Mouse (Mus musculus) kidney, postnatal 36 days (tissue): Measurements from ENCODE around the gene Usp50.

ENCODE experiments used
- DNase-seq, 2 experiments: peaks; one replicate each; pipeline ENCODE4 v3.0.0; 2021 to 2022; ENCODE audit warnings: mixed read lengths in 2 of 2

Usp50 gene

DNA sequence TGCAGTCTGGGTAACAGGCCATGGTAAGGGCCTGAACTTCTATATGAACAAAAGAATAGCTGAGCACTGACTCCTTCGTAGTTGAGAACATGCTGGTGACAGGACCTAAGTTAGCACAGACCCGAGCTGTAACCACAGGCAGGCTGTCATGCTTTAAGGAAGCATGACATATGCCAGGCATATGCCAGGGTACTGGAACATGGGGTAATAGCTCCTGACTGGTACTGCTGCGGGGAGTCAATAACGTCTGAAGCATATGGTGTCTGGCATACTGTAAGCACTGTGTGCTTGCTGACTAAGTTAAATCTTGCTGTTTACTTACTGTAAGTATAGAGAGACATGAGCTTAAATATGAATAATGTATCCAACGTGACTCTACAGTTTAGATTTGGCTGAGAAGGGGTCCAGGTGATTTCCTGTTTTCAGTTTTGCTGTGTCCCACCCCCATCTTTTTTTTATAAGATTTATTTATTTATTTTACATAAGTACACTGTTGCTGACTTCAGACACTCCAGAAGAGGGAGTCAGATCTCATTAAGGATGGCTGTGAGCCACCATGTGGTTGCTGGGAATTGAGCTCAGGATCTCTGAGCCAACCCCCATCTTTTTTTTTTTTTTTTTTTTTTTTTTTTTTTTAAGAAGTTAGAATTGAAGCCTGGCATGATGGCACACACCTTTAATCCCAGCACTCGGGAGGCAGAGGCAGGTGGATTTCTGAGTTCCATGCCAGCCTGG lies 47.8 kb downstream of the Usp50 start:
- no peak for DNase-seq

DNA sequence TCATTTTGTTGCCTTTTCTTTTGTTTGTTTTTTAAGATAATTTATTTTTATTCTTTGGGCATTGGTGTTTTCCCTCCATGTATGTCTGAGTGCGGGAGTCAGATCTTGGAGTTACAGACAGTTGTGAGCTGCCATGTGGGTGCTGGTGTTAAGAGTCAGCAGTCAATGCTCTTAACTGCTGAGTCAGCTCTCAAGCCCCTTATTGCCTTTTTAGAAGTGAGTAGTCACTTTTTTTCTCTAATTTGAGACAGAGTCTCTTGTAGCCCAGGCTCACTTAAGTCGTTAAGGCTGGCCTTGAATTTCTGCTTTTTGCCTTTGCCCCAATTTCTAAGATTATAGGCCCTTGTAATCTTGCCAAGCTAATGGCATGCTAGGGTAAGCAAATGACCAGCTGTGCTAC lies 52.8 kb downstream of the Usp50 start:
- DNase-seq: no peak

DNA sequence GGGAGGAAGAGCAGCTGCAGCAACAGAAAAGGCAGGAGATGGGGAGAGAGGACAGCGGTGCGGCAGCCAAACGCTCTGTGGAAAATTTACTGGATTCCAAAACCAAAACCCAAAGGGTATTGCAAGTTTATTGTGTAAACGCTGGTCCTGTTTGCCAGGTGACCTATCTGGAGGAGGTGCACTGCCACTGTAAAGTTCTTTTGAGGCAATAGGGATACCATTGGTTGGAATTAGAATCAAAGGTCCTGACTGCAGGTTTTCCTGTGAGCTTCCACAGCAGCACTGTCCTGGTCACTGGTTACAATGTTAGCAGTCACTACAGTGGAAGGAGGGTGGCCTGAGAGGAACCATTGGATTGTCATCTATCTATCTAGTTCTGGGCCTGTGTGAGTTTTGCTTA lies 54.1 kb downstream of the Usp50 start:
- DNase-seq: no peak

DNA sequence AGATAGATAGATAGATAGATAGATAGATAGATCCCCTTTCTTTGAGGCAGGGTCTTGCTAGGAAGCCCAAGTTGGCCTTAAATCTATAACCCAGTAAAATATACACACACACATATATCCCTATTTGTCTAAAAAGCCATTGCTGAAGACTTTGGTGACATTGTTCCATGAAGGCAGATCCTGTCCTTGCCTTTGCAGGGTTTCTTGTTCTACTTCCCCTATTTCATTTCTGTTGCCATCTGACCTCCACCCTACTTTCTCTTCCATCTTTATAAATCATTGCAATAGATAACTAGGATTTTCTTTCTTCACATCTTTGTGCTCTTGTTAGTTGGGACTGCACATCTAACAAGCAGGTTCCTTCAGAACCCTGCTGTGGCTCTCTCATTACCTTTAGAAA lies 70.3 kb downstream of the Usp50 start:
- DNase-seq: no peak

DNA sequence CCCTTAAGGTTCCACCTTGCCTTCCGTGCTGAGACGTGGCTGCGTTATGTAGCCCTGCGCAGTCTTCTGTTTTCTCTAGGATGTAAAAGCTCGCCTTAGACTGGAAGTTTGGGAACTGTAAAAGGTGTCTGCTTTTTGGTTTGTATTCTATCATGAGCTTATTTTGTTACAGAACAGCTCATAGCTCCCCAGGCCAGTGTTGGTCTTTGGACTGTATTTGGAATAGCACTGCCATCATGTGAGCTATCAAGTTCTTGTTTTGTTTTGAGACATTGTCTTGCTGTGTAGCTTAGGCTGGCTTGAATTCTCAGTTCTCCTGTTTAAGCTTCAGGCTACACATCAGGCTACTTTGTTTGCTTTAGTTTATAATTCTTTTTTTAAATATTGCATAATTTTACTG lies 70.7 kb downstream of the Usp50 start:
- peak; percentile 36 to 51 for DNase-seq

DNA sequence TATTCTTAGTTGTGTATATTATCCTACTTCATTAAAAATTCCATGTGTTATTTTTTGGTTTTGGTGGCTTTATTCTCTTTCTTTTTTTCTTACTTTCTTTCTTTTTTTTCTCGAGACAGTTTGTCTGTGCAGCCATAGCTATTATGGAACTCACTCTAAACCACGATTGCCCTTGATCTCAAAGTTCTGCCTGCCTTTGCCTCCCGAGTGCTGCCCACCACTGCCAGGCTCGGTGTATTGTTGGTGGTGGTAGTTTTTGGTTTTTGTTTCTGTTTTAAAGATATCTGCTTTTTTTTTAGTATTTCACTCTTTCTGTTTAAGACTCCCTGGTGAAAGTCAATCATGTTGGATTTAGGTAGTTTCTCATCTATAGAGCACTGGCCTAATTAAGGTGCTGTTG lies 74.9 kb downstream of the Usp50 start:
- no peak for DNase-seq

DNA sequence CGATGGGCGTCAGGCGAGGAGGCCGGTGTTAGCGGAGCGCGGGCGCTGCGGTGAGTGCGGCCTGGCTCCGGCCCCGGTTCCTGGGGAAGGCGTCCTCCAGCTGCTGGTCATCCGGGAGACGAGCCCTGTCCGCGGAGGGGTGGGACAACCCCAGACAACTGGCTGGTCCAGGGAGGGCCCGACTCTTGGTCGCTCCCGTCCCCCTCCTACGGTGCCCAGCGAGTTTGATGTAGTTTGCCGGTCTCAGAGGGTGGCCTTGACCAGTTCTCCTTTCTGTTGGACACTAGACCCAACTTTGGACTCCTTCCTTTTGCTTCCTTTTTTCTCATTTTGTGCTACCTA lies 75.9 kb downstream of the Usp50 start:
- DNase-seq: no peak

DNA sequence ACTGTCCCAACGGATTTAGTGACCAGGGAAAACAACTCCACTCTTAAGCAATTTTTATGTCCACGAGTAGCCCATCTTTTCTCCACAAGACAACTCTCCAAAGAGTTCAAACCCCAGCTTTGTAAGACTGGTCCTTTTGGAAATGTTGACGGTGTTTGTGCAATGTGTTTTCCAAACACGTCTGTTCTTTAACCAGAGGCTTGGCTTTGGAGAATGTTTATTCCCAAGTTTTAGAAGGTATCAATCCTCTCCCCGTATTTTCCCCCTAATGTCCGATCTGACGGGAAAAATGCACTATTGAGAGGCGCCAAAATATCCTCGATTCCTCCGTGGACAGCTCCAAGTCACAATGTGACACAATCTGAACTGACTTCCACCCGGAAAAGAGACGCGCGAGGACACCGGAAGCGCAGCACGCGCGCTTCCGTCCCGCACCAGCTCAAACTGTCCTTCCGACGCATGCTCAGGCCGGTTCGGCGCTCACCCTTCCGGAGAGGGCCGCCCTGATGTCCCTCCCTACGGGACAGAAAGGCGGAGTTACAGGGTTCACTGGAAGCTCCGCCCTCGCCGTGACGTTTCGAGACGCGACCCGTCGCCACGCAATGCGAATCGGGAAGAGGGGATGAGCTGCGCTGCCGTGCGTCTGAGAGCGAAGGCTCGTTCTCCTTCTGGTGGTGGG lies 76.4 kb downstream of the Usp50 start, which contains the start of gene Usp8:
Gene Usp8 (plus strand): TSS at position 570 of the 679 bp plus-strand sequence.
- peak; percentile 97 to 99 for DNase-seq

DNA sequence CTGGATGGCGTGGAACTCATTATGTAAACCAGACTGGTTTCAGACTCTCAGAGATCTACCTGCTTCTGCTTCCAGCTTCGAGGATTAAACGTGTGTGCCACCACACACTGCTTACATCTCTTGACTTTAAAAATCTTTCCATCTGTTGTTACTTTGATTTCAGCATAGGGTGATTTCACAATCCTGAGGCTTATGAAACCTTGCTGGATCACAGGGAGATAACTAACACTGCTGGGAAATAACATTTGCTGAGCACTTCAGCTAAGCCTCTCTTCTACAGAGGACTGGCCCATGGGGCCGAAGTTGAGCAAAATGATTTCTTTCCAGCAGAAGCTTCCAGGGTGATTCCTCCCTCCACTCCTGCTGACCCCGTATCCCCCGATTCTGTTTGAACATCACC lies 88.0 kb downstream of the Usp50 start:
- DNase-seq: no peak

DNA sequence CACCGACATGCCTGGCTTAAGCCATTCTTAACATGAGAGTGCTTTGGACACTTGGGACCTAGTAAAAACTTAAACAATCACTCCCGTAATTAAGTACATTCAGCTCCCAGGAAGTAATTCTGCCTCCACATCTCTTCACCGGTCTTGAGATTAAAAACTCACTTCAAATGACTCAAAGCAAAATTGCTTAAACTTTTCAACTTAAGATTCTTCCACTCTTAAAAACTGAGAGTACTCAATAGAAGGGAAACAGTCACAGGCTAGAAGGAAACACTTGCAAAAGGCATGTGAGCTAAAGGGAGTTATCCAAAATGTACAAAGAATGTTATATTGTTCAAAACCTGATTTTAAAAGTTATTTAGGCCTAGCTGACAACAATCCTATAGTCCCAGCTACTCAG lies 92.0 kb downstream of the Usp50 start:
- DNase-seq: no peak

DNA sequence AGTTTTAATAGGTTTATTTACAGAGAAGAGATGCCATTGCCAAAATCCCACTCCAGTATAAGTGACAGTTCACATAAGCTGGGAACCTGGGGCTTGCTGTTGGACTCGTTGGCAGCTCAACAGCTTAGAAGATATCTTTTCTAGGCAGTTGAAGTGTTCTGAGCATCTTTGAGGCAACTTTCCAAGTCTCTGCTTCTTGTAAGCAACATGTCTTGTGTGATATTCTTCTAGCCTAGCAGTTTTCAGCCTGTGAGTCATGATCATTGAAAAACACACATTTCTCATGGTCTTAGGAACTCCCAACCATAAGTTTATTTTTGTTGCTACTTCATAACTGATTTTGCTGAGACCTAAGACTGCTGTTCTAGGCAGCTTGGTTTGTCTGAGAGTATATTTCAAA lies 100.3 kb downstream of the Usp50 start:
- DNase-seq: no peak

DNA sequence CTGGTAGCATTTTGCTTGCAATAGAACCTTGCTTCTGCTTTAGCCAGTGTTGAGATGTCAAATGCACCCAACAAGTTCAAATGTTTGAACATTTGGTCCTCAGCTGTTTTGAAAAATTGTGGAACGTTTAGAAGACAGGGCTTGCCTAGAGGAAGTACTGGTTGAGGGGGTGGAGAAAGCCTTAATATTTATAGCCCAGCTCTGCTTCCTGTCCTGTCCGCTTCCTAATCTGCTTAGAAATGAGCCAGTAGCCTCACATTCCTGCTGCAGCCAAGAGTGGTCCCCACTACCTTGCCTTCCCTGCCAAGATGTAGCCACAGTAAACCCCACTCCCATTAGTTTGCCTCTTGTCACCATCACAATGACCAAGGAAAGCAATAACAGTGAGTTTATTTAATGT lies 100.9 kb downstream of the Usp50 start:
- peak; percentile 10 to 48 for DNase-seq

DNA sequence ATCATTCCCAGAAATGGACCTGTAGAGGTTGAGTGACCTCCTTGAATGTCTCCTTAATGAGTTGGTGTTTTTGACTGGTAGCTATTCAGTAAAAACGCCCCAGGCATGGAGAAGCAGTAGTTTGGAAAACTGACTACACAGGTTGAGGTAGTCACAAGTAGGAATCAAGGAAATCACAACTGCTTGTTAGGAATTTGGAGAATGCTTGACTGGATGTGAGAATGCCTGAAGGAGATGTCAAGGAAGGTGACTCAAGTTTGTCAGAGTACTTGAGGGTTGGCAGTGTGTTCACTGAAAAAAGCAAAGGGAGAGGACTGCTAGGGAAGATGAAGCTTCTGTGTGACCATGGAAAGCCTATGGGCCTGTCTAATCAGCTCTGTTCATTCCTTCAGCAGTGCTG lies 105.9 kb downstream of the Usp50 start:
- DNase-seq: no peak

DNA sequence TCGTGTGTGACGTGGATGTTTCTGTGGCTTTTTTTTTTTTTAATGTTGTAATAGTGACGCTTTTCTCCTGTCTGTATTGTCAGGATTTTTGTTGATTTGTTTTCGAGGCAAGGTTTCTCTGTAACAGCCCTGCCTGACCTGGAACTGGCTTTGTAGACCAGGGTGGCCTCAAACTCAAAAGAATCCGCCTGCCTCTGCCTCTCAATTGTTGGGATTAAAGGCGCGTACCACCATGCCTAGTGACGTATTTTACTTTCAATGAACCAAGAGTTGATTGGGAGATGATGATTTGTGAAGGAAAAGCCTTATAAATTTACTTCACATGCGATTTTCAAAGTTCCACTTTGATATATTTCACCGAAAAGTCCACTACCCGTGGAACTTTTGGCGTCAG lies 107.2 kb downstream of the Usp50 start, which contains the start of gene Gabpb1:
Gene Gabpb1 (minus strand): TSS at position 216 of the 394 bp plus-strand sequence.
- DNase-seq: no peak

DNA sequence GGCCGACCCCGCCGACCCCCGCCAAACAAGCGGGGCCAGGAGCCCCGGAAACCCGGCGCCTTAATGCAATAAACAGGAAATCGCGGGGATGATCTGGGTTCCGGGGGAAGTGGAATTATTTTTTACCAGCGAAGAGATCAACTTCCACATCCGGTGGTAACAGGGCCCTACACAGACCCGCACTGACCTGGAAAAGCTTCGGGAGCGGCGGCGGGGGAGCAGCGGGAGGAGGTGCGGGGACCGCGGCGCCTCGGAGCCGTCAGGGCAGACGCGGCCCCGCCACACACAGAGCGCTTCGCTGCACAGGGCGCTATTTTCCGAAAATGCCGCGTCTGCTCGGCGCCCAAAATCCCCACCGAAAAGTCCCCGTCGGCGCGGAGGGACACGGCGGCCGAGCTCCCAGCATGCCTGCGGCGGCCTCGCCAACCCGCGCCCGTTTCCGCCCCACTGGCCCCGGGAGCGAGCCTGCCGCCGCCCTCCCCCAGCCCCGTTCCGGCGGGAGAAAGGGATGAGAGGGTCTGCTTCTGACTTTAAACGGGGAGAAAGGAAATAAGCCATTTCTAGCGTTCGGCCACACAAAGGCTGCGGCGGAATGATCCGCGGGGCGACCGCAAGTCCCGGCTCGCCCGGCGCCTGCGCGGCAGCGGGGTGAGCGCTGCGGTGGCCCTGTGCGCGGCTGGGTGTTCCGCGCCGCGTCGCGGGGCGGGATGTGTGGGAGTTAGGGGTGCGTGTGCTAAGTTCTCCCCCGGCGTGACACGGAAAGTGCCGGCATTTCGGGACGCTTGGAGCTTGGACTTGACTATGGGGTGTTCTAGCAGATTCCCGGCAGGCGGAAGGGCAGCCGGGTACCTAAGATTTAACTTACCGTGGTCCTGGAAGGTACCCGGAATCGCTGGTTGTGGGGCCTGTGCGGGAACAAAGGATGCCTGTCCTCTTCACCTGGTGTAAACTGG lies 107.8 kb downstream of the Usp50 start:
- peak; percentile 88 to 89 for DNase-seq

DNA sequence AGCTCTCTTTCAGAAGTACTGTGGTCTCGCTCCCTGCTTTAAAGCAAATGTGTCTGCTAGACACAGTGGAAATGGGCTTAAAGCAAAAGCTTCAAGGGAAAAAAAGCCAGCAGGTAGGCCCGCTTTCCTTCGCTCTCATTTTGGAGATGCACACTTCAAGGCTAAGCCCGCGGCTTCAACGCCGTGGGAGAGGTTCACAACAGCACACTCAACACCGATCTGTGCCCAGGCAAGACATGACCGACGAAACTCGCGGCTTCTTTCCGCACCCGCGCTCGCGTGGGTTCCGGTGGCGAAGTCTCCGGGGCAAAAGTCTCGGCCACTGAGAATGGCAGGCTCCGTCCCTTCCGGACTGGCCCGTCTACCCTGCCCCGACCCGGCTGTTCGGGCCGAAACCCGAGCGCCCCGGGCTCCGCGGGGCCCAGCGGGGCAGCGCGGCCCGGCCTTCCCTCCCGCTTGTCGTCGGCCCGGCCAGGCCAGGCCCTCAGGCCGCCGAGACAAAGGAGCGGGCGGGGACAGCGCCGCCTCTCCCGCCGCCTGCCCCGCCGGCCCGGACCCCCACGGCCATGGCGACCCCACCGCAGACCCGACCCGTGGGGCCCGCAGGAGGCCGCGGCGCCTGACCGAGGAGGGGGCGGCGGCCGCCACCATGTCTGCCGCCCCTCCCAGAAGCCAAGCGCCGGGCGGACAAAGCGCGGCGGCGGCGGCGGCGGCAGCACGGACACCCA lies 108.7 kb downstream of the Usp50 start:
- peak; percentile 36 to 69 for DNase-seq

DNA sequence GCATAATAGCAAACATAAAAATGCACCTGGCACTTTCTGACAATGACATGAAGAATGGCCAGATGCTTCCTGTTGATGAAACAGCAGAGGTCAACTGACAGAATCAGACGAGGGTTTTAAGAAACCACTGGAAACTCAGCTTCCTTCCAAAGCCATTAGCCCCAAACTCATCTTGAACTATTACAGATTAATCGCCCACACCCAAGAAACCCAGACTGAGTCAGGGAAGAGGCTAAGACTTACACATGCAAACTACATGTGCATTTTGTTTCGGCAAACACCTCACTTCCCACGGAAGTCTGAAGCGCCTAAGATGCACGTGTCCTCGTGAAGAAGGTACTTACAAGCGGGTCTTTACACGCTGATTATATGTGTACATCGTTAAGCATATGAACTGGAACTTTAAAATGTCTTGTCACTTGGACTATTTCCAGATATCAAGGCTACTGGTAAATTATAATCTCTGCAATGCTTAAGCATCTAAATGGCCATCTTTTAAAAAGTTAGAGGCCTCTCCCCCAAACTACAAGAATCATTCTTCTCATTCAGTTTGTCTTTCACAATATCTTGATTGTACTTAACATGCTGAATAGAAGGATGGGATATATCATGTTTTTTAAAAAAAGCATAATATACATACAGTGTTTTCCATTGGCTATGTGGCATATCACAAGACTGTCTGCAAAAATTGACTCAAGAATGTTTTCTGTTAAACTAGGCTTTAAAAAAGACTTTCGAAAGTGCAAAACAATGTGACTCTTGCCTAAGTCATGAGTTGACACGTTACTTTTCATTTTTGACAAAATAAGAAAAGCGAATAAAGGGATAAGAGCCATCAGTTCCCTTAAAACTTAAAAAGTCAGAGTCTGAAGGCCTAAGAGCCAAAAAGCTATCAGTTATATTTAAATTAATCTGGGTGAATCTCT lies 109.7 kb downstream of the Usp50 start:
- DNase-seq: peak in 1 of 2 experiments; percentile 26

DNA sequence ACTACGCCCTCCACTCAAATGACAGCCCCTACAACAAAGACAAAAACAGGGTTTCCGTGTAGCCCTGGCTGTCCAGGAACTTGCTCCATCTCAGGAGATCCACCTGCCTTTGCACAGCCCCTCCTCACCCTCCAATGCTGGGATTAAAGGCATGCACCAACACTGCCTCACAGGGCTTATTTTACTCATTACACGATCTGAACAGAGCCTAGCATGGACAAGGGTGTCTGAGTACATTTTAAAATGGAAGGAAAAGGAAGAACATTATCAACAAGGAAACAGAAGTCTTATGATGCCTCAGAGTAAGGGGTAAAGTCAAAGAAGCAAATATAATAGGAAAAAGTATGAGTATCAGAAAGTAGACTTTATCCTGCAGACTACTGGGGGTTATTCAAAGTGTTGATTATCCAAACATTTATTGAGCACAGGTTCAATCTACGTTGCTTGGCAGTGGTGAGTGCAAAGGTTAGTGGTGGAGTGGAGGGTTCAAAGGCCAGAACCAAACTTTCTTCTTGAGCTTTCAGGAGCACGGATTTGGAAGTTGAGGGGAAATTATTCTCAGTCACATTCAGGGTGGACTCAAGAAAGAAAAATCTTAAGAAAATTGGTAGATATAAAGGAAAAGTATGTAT lies 114.5 kb downstream of the Usp50 start:
- DNase-seq: peak; percentile 46 to 69

DNA sequence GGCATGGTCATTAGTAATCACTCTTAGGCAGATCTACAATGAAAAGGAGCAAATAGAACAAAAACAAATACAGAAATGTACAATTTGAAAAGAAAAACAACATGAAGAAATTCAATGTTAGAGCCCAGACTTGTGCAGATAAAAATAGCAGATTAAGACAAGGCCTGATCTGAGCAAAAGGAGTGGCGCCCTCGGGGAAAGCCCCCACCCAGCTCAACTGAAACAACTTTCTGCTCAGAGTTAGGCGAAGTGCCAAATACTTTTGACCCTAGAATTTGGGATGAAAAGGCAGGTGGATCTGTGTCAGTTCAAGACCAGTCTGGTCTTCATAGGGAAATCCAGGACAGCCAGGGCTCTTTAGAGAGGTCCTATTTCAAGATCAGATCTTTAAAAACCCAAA lies 117.3 kb downstream of the Usp50 start:
- no peak for DNase-seq

DNA sequence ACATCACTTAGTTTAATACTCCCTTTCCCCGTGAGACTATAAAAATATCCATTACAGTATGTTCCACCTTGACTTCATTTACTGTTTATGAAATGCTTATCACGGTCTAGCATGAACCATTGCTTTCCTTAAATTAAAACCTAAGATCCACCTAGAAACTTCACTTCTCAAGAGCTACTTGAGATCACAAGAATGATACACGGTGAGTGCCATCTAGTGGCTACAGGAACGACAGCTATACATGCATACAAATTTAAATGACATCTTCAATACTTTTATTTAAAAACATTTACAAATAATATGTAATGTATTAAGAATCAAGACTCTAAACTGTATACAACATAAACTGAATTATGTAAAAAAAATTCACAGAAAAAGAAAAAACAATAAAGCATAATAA lies 119.8 kb downstream of the Usp50 start:
- peak; percentile 67 to 70 for DNase-seq
